Mouse (Mus musculus) midbrain, postnatal 0 days (tissue): ENCODE results near the gene Pcnp. TPM values are rescaled to one million over a fixed set of nuclear protein-coding genes. Genes with fewer than 3 reads are reported as not detected.
"Not testable (repeated sequence)": the region's sequence is repeated elsewhere in the genome, so short reads cannot be mapped to it uniquely, and the experiment has no call there.

ENCODE experiments used
- ATAC-seq: fragments of 200-750 bp; cut with Nextera tagmentation; 2 replicates; pipeline ENCODE4 v1.8.0; 2017; ENCODE audit warnings: moderate number of reproducible peaks, mild to moderate bottlenecking, moderate TSS enrichment, moderate library complexity; ENCODE audit not compliant: low FRiP score
- DNase-seq: peaks from one replicate; pipeline ENCODE4 v3.0.0-alpha.2; 2015; ENCODE audit warnings: low spot score
- H3K27ac ChIP-seq: fragments of 300-500 bp; sonication (generic); 2 replicates; pipeline ENCODE4 v1.5.1; 2014; ENCODE audit warnings: low read depth, mild to moderate bottlenecking, low read length, mixed read lengths
- H3K27me3 ChIP-seq: fragments of 300-500 bp; sonication (generic); 2 replicates; pipeline ENCODE4 v1.6.1; 2014; ENCODE audit warnings: low read length, control low read depth, mixed read lengths; ENCODE audit not compliant: insufficient read depth
- H3K36me3 ChIP-seq: fragments of 300-500 bp; sonication (generic); 2 replicates; pipeline ENCODE4 v1.6.1; 2014; ENCODE audit warnings: low read length, control low read depth, mixed read lengths; ENCODE audit not compliant: insufficient read depth
- H3K4me1 ChIP-seq: fragments of 300-500 bp; sonication (generic); 2 replicates; pipeline ENCODE4 v1.6.1; 2014; ENCODE audit warnings: mild to moderate bottlenecking, control low read depth, antibody characterized with exemption, low read length, mixed read lengths; ENCODE audit not compliant: insufficient read depth
- H3K4me2 ChIP-seq: fragments of 300-500 bp; sonication (generic); 2 replicates; pipeline ENCODE4 v1.6.1; 2014; ENCODE audit warnings: low read depth, mild to moderate bottlenecking, low read length, mixed read lengths; ENCODE audit not compliant: poor library complexity, severe bottlenecking
- H3K4me3 ChIP-seq: fragments of 300-500 bp; sonication (generic); 2 replicates; pipeline ENCODE4 v1.5.1; 2014; ENCODE audit warnings: low read depth, mild to moderate bottlenecking, low read length, moderate library complexity
- H3K9ac ChIP-seq: fragments of 300-500 bp; sonication (generic); replicated peaks from 2 replicates; pipeline ENCODE4 v1.6.1; 2014; ENCODE audit warnings: mild to moderate bottlenecking, low read length, moderate library complexity, mixed read lengths; ENCODE audit not compliant: poor library complexity, severe bottlenecking
- H3K9me3 ChIP-seq: fragments of 300-500 bp; sonication (generic); 2 replicates; pipeline ENCODE4 v1.6.1; 2016; ENCODE audit warnings: low read length, control low read depth
- CTCF ChIP-seq: IDR thresholded peaks from 2 replicates; pipeline ENCODE4 v1.5.1; 2016; ENCODE audit warnings: antibody characterized with exemption, mild to moderate bottlenecking
- WGBS: fragments of 180-500 bp; shearing (Covaris S2); extraction: QIAGEN DNeasy Blood & Tissue Kit; methylation state at CpG from one replicate; pipeline ENCODE4 v1.1.7; 2014; 5-methylcytosine and 5-hydroxymethylcytosine counted together
- microRNA-seq: library from miRNA; unstranded; fragments of <30 nt; microRNA quantifications from one replicate; pipeline ENCODE4, GENCODE M21; 2016; ENCODE audit warnings: borderline number of aligned reads
- polyA plus RNA-seq: library from polyadenylated mRNA; unstranded; fragments of >200 nt; fragmentation: Nextera tagmentation; extraction: Ambion mirVana; gene quantifications from 2 replicates; pipeline ENCODE4 v1.2.1, GENCODE M21; 2015
- total RNA-seq: library from RNA; depleted of rRNA; stranded (reverse); fragments of >200 nt; gene quantifications from 2 replicates; pipeline ENCODE4 v1.2.3, GENCODE M21; 2014; rRNA removed

Gene Pcnp
- total and polyA plus RNA-seq, 2 experiments from 2014 or later, result 76.5 to 233 TPM

- WGBS, result under 1% methylated on average over 42 of the region's 42 CpGs
- Histone ChIP-seq H3K36me3 (peaks cover 13% of the 10 kb centered on the region), H3K9ac (peak within 1 kb of the TSS; percentile 91), H3K4me3 (peak within 1 kb of the TSS; percentile 68), H3K4me1 (peaks cover 5% of the 10 kb centered on the region; the same call in 1 of the 2 replicates), H3K27ac (peak within 1 kb of the TSS; percentile 84), H3K27me3 (no peaks in the 10 kb centered on the region), H3K9me3 (no peaks in the 10 kb centered on the region), H3K4me2 (peak within 1 kb of the TSS; percentile 66)
- ATAC-seq (peak; percentile 95), DNase-seq (peak; percentile 96)
- TF ChIP-seq CTCF, result no peak
Observed at GRCm38 (mm10) chr16:55966212-55966871, 63.2 kb downstream of the Pcnp start, which contains the start of gene Rpl24. Rpl24 (plus strand) TSS chr16:55966275.

DNA sequence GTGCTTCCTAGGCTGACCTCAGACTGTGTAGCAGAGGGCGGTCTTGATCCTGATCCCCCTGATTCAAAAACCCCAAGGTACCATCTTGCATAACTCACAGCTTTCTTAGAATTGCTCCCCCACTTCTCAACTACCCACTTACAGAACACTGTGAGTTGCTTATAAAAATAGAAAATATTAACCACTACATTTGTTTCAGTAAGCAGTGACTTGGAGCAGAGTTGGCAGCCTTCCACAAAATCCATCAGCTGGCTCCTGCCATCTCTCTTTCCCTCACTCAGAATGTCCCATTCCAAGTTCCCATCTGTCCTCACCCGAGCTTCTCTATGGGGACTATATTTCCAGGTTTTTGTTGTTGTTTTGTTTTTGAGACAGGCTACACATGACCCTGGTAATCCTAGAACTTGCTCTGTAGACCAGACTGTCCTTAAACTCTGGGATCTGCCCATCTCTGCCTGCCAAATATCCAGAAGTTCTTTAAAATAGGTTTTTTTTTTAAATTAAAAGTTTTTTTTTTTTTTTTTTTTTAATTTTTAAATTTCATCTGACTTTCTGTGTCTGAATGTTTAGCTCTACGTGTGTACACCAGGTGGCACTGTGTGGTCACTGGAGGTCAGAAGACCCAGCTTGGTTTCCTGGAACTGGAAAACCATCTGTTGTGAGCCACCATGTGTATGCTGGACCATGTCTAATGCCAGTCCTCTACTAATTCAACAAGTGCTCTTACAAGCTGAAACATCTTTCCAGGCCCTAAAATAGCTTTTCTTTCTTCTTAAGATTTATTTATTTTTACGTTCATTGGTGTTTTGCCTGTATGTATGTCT is 65.2 kb downstream of the Pcnp start:
- H3K27ac ChIP-seq, result no peak overlapping the region

DNA sequence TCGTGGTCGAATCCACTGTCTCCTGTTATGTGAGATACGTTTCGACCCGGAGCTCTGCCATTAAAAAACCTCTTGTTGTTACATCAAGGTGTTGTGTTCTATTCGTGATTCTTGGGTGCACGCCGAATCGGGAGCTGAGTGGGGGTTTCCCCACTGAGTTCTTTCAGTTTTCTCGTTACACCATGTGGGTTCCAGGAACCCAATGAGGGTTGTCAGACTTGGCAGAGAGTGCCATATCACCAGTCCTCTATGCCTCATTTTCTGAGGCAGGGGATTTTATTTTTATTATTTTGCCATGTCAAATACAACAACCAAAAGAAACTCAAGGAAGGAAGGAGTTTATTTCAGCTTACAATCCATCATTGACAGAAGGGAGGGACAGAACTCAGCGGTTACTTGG is 66.5 kb downstream of the Pcnp start:
- H3K36me3 ChIP-seq, ATAC-seq, H3K27ac ChIP-seq, H3K27me3 ChIP-seq, H3K4me1 ChIP-seq, H3K4me3 ChIP-seq, H3K9ac ChIP-seq, H3K4me2 ChIP-seq, DNase-seq, H3K9me3 ChIP-seq: not testable (repeated sequence)
- WGBS, result 82% methylated on average over 6 of the region's 11 CpGs

More for the DNA sequence above, 65.2 kb downstream of the Pcnp start:
- 59% methylated on average over 4 of the region's 4 CpGs for WGBS
- peaks cover 5% of the 10 kb centered on the region; the same call in 1 of the 2 replicates for H3K4me1 ChIP-seq
- H3K4me3 ChIP-seq, result no peak overlapping the region
- H3K9me3 ChIP-seq, result no peaks in the 10 kb centered on the region
- H3K4me2 ChIP-seq, result no peak overlapping the region
- H3K27me3 ChIP-seq, result no peaks in the 10 kb centered on the region
- H3K9ac ChIP-seq, result no peak overlapping the region
- DNase-seq (peak; percentile 58), ATAC-seq (no peak)
- peak; percentile 60 for TF ChIP-seq CTCF
- no peaks in the 10 kb centered on the region; the same call in 1 of the 2 replicates for H3K36me3 ChIP-seq

Small RNAs within 50 kb of the gene (microRNA-seq; reads per million reads assigned to microRNA genes)
- not detected for gene Gm24047

Other genes with a start within 250 kb of the Pcnp start
- gene Nfkbiz, start 190.8 kb downstream of the Pcnp start, total RNA-seq, result 2.6 and 3.2 TPM in 2 replicates
- 0.96 and 1.3 TPM in 2 replicates for gene Nfkbiz, start 190.8 kb downstream of the Pcnp start, polyA plus RNA-seq
- gene Nxpe3, start 134.5 kb downstream of the Pcnp start, total RNA-seq, result 2.0 and 2.7 TPM in 2 replicates
- gene Nxpe3, start 134.5 kb downstream of the Pcnp start, polyA plus RNA-seq, result 0.77 and 1.1 TPM in 2 replicates
- 7.7 and 11.5 TPM in 2 replicates for gene Cep97, start 94.9 kb downstream of the Pcnp start, total RNA-seq
- gene Cep97, start 94.9 kb downstream of the Pcnp start, polyA plus RNA-seq, result 6.1 and 6.8 TPM in 2 replicates
- 306 and 343 TPM in 2 replicates for gene Rpl24, start 63.5 kb downstream of the Pcnp start, total RNA-seq
- gene Rpl24, start 63.5 kb downstream of the Pcnp start, polyA plus RNA-seq, result 488 and 533 TPM in 2 replicates
- gene Zbtb11, start 55.9 kb downstream of the Pcnp start, total RNA-seq, result 18.5 and 27.2 TPM in 2 replicates
- 17.6 and 19.3 TPM in 2 replicates for gene Zbtb11, start 55.9 kb downstream of the Pcnp start, polyA plus RNA-seq
- 10.1 and 12.6 TPM in 2 replicates for gene Trmt10c, start 8.1 kb upstream of the Pcnp start, total RNA-seq
- gene Trmt10c, start 8.1 kb upstream of the Pcnp start, polyA plus RNA-seq, result 13.4 and 15.0 TPM in 2 replicates
- 26.7 and 40.0 TPM in 2 replicates for gene Senp7, start 18.6 kb upstream of the Pcnp start, total RNA-seq
- gene Senp7, start 18.6 kb upstream of the Pcnp start, polyA plus RNA-seq, result 32.0 and 34.7 TPM in 2 replicates
- gene Impg2, start 174.6 kb upstream of the Pcnp start, total RNA-seq, result 0.38 and 0.61 TPM in 2 replicates
- gene Impg2, start 174.6 kb upstream of the Pcnp start, polyA plus RNA-seq, result 0.10 and 0.27 TPM in 2 replicates